Mouse (Mus musculus): Measurements from ENCODE around the gene Gtf3a. TPM values are rescaled to one million over a fixed set of nuclear protein-coding genes. Genes with fewer than 3 reads are reported as not detected.
"Not testable (repeated sequence)": the region's sequence is repeated elsewhere in the genome, so short reads cannot be mapped to it uniquely, and the experiment has no call there.

The Gtf3a gene
- polyA plus RNA-seq, 1 experiment from 2014 or later: 110 TPM

- H3K9me3 ChIP-seq: no peaks in the 10 kb centered on the region
- H3K9ac ChIP-seq: no peak overlapping the region
- H3K4me2 ChIP-seq: peak overlapping the region; percentile 36; the same call in 1 of the 2 replicates
- H3K27me3 ChIP-seq: no peaks in the 10 kb centered on the region
- no peak overlapping the region for H3K4me3 ChIP-seq
- peak; percentile 51; the same call in 1 of the 2 replicates for ATAC-seq (ENCODE audit: low read depth)
- no peak overlapping the region for H3K27ac ChIP-seq (replicated peaks)
- H3K4me1 ChIP-seq (replicated peaks): peaks cover 6% of the 10 kb centered on the region
- WGBS: 15% methylated on average over 7 of the region's 7 CpGs
- H3K36me3 ChIP-seq: no peaks in the 10 kb centered on the region
Observed at GRCm38 (mm10) chr5:146940219-146940618, 8.2 kb upstream of the Gtf3a start.

- not testable (repeated sequence) for H3K36me3 ChIP-seq; H3K4me3 ChIP-seq; H3K27ac ChIP-seq (replicated peaks); ATAC-seq (ENCODE audit: low read depth); H3K9ac ChIP-seq; H3K4me2 ChIP-seq; H3K9me3 ChIP-seq; H3K27me3 ChIP-seq; H3K4me1 ChIP-seq (replicated peaks)
- WGBS: 59% methylated on average over 2 of the region's 2 CpGs
Observed at GRCm38 (mm10) chr5:146941939-146942338, 6.5 kb upstream of the Gtf3a start.

GRCm38 (mm10) chr5:146942965-146943364 is 5.5 kb upstream of the Gtf3a start:
- WGBS: 67% methylated on average over 15 of the region's 15 CpGs
- no peaks in the 10 kb centered on the region for H3K36me3 ChIP-seq

GRCm38 (mm10) chr5:146944568-146944967 is 3.9 kb upstream of the Gtf3a start:
- no peaks in the 10 kb centered on the region for H3K36me3 ChIP-seq
- 99% methylated on average over 2 of the region's 2 CpGs for WGBS
- peaks cover 18% of the 10 kb centered on the region for H3K4me1 ChIP-seq (replicated peaks)
- no peak overlapping the region for H3K4me2 ChIP-seq
- H3K9ac ChIP-seq: no peak overlapping the region
- ATAC-seq (ENCODE audit: low read depth): no peak
- H3K9me3 ChIP-seq: no peaks in the 10 kb centered on the region
- H3K27me3 ChIP-seq: no peaks in the 10 kb centered on the region
- no peak overlapping the region for H3K4me3 ChIP-seq
- no peak overlapping the region for H3K27ac ChIP-seq (replicated peaks)

More at GRCm38 (mm10) chr5:146942965-146943364, 5.5 kb upstream of the Gtf3a start:
- Histone ChIP-seq H3K27ac (replicated peaks) (no peak overlapping the region), H3K9me3 (no peaks in the 10 kb centered on the region), H3K4me2 (no peak overlapping the region), H3K4me3 (no peak overlapping the region), H3K27me3 (no peaks in the 10 kb centered on the region), H3K9ac (no peak overlapping the region), H3K4me1 (replicated peaks) (peaks cover 8% of the 10 kb centered on the region)
- ATAC-seq (ENCODE audit: low read depth): no peak

GRCm38 (mm10) chr5:146946682-146947081 is 1.8 kb upstream of the Gtf3a start:
- Histone ChIP-seq H3K4me1 (replicated peaks) (peaks cover 20% of the 10 kb centered on the region), H3K9ac (no peak overlapping the region), H3K36me3 (peaks cover 10% of the 10 kb centered on the region), H3K4me2 (no peak overlapping the region), H3K27ac (replicated peaks) (no peak overlapping the region), H3K4me3 (no peak overlapping the region), H3K27me3 (no peaks in the 10 kb centered on the region), H3K9me3 (no peaks in the 10 kb centered on the region)
- 88% methylated on average over 9 of the region's 9 CpGs for WGBS
- no peak for ATAC-seq (ENCODE audit: low read depth)

- H3K27ac ChIP-seq (replicated peaks): no peak overlapping the region
- WGBS: 89% methylated on average over 6 of the region's 6 CpGs
- peaks cover 19% of the 10 kb centered on the region for H3K36me3 ChIP-seq
- no peak overlapping the region for H3K4me2 ChIP-seq
- no peak for ATAC-seq (ENCODE audit: low read depth)
- H3K4me1 ChIP-seq (replicated peaks): peaks cover 20% of the 10 kb centered on the region
- H3K4me3 ChIP-seq: no peak overlapping the region
- no peak overlapping the region for H3K9ac ChIP-seq
- H3K9me3 ChIP-seq: no peaks in the 10 kb centered on the region
- no peaks in the 10 kb centered on the region for H3K27me3 ChIP-seq
Observed at GRCm38 (mm10) chr5:146947497-146947896, 960 bp upstream of the Gtf3a start.

GRCm38 (mm10) chr5:146948041-146948507 is 383 bp upstream of the Gtf3a start:
- H3K36me3 ChIP-seq: peaks cover 24% of the 10 kb centered on the region
- ATAC-seq (ENCODE audit: low read depth): peak; percentile 8; the same call in 1 of the 2 replicates
- WGBS: 31% methylated on average over 10 of the region's 10 CpGs

GRCm38 (mm10) chr5:146954576-146954975 is 6.1 kb downstream of the Gtf3a start:
- Histone ChIP-seq H3K36me3 (peaks cover 88% of the 10 kb centered on the region), H3K27me3 (no peaks in the 10 kb centered on the region), H3K4me1 (replicated peaks) (peaks cover 7% of the 10 kb centered on the region), H3K27ac (replicated peaks) (no peak overlapping the region), H3K9ac (no peak overlapping the region), H3K9me3 (no peaks in the 10 kb centered on the region), H3K4me3 (no peak overlapping the region), H3K4me2 (no peak overlapping the region)
- ATAC-seq (ENCODE audit: low read depth): no peak
- WGBS: 93% methylated on average over 7 of the region's 7 CpGs

More at GRCm38 (mm10) chr5:146948041-146948507, 383 bp upstream of the Gtf3a start:
- H3K27me3 ChIP-seq: no peaks in the 10 kb centered on the region
- peak overlapping the region; percentile 95 for H3K9ac ChIP-seq
- H3K27ac ChIP-seq (replicated peaks): peak overlapping the region; percentile 84
- H3K4me2 ChIP-seq: peak overlapping the region; percentile 97
- peak overlapping the region; percentile 83 for H3K4me3 ChIP-seq
- H3K9me3 ChIP-seq: no peaks in the 10 kb centered on the region
- H3K4me1 ChIP-seq (replicated peaks): peaks cover 20% of the 10 kb centered on the region

GRCm38 (mm10) chr5:146955651-146956050 is 7.2 kb downstream of the Gtf3a start:
- ATAC-seq (ENCODE audit: low read depth): no peak
- Histone ChIP-seq H3K36me3 (peaks cover 90% of the 10 kb centered on the region), H3K4me1 (replicated peaks) (no peaks in the 10 kb centered on the region), H3K4me2 (no peak overlapping the region), H3K27ac (replicated peaks) (no peak overlapping the region), H3K27me3 (no peaks in the 10 kb centered on the region), H3K4me3 (no peak overlapping the region), H3K9ac (no peak overlapping the region), H3K9me3 (no peaks in the 10 kb centered on the region)
- 88% methylated on average over 5 of the region's 5 CpGs for WGBS

GRCm38 (mm10) chr5:146956678-146957077 is 8.2 kb downstream of the Gtf3a start:
- WGBS: 92% methylated on average over 18 of the region's 18 CpGs
- ATAC-seq (ENCODE audit: low read depth): no peak

GRCm38 (mm10) chr5:146963118-146963936 is 14.9 kb downstream of the Gtf3a start, which contains the start of gene Mtif3:
Gene Mtif3 (minus strand): TSS chr5:146963800.
- peaks cover 9% of the 10 kb centered on the region for H3K4me1 ChIP-seq (replicated peaks)
- WGBS: 2% methylated on average over 46 of the region's 46 CpGs
- H3K36me3 ChIP-seq: peaks cover 15% of the 10 kb centered on the region
- no peaks in the 10 kb centered on the region for H3K9me3 ChIP-seq
- peak within 1 kb of the TSS; percentile 72 for H3K4me2 ChIP-seq
- H3K4me3 ChIP-seq: peak within 1 kb of the TSS; percentile 85
- H3K27me3 ChIP-seq: peaks cover 6% of the 10 kb centered on the region; the same call in 1 of the 2 replicates
- peak within 1 kb of the TSS; percentile 83 for H3K9ac ChIP-seq
- peak within 1 kb of the TSS; percentile 77 for H3K27ac ChIP-seq (replicated peaks)
- ATAC-seq (ENCODE audit: low read depth): peak; percentile 76

More at GRCm38 (mm10) chr5:146956678-146957077, 8.2 kb downstream of the Gtf3a start:
- H3K27ac ChIP-seq (replicated peaks): no peak overlapping the region
- H3K36me3 ChIP-seq: peaks cover 81% of the 10 kb centered on the region
- no peaks in the 10 kb centered on the region for H3K9me3 ChIP-seq
- H3K27me3 ChIP-seq: no peaks in the 10 kb centered on the region
- H3K4me3 ChIP-seq: no peak overlapping the region
- H3K4me1 ChIP-seq (replicated peaks): no peaks in the 10 kb centered on the region
- no peak overlapping the region for H3K9ac ChIP-seq
- no peak overlapping the region for H3K4me2 ChIP-seq

- Histone ChIP-seq H3K27ac (replicated peaks) (no peak overlapping the region), H3K4me3 (peak overlapping the region; percentile 85), H3K4me1 (replicated peaks) (peaks cover 15% of the 10 kb centered on the region), H3K27me3 (peaks cover 6% of the 10 kb centered on the region; the same call in 1 of the 2 replicates), H3K9me3 (no peaks in the 10 kb centered on the region), H3K36me3 (peaks cover 9% of the 10 kb centered on the region), H3K9ac (peak overlapping the region; percentile 66), H3K4me2 (peak overlapping the region; percentile 72)
- WGBS: 47% methylated on average over 8 of the region's 8 CpGs
- peak; percentile 29; the same call in 1 of the 2 replicates for ATAC-seq (ENCODE audit: low read depth)
Observed at GRCm38 (mm10) chr5:146963937-146964278, 15.5 kb downstream of the Gtf3a start.
